Comparison of ENCODE assay signal across 27 mouse cellular contexts in genomic region chr10:40500723-40501245, GRCm38 (mm10).
DNase-seq lines count a peak whose midpoint lies in the region; TF ChIP-seq lines count a peak whose summit lies in the region.
"Had no signal": no experiment of that assay in that cellular context is flagged by ENCODE, and none has a peak within 500 bp of the region (broad histone marks: within the 10 kb centered on the region; RNA-seq: fewer than 3 reads in every experiment).

No protein-coding gene starts in this region.

- H3K27me3 ChIP-seq in ES-Bruce4 (ENCODE audit: control insufficient read depth, insufficient read depth, low read length, poor library complexity, severe bottlenecking) = no peaks in the 10 kb centered on the region
- H3K27me3 ChIP-seq: forebrain, embryonic 13.5 days; heart, embryonic 15.5 days; hindbrain, embryonic 12.5 days; midbrain, embryonic 15.5 days; neural tube, embryonic 12.5 days had no signal

- no peak for TF ChIP-seq CTCF in layer of hippocampus, adult 2 months (conservative IDR thresholded peaks at IDR 0.05)
- TF ChIP-seq CTCF in ES-Bruce4 (IDR thresholded peaks at IDR 0.05; ENCODE audit: low read depth, low read length) = no peak
- no peak for TF ChIP-seq CTCF in bone marrow macrophage, adult 2 months (IDR thresholded peaks at IDR 0.05; ENCODE audit: low read depth, low read length)

- 0 out of 2 replicates have a peak, but pooled peaks have one; percentile 5 for TF ChIP-seq EP300 in ES-Bruce4 (IDR thresholded peaks at IDR 0.05; ENCODE audit: insufficient read depth, low read depth, low read length)

- H3K27ac ChIP-seq in layer of hippocampus, adult 2 months = peak overlapping the region; percentile 96
- no peak overlapping the region for H3K27ac ChIP-seq in ES-Bruce4 (ENCODE audit: insufficient read depth, low read length)
- peak overlapping the region; percentile 99; the same call in 1 of the 2 replicates for H3K27ac ChIP-seq in bone marrow macrophage, adult 2 months (ENCODE audit: insufficient read depth, low read depth, low read length)
- H3K27ac ChIP-seq: forebrain, embryonic 13.5 days; heart, embryonic 15.5 days; hindbrain, embryonic 12.5 days; liver, embryonic 14.5 days; neural tube, embryonic 12.5 days had no signal

- TF ChIP-seq POLR2A in ES-Bruce4 (IDR thresholded peaks at IDR 0.05; ENCODE audit: insufficient read depth, low read length) = no peak
- TF ChIP-seq POLR2A in bone marrow macrophage, adult 2 months (IDR thresholded peaks at IDR 0.05; ENCODE audit: borderline replicate concordance, low read depth, low read length) = no peak

- H3K9me3 ChIP-seq in ES-Bruce4 (replicated peaks; ENCODE audit: control insufficient read depth, insufficient read depth, low read length, poor library complexity, severe bottlenecking) = no peaks in the 10 kb centered on the region
- H3K9me3 ChIP-seq: forebrain, embryonic 13.5 days; heart, embryonic 10.5 days; heart, embryonic 15.5 days; hindbrain, embryonic 12.5 days; midbrain, embryonic 10.5 days; midbrain, embryonic 15.5 days; neural tube, embryonic 12.5 days had no signal

- no peak overlapping the region for H3K9ac ChIP-seq in ES-Bruce4 (ENCODE audit: low read depth, poor library complexity, severe bottlenecking)
- H3K9ac ChIP-seq: forebrain, embryonic 13.5 days; heart, embryonic 15.5 days; hindbrain, embryonic 12.5 days; liver, embryonic 14.5 days; midbrain, embryonic 15.5 days; neural tube, embryonic 12.5 days had no signal

- no peaks in the 10 kb centered on the region for H3K36me3 ChIP-seq in ES-Bruce4 (ENCODE audit: control insufficient read depth, insufficient read depth, low read length, poor library complexity, severe bottlenecking)
- H3K36me3 ChIP-seq: heart, embryonic 10.5 days; heart, embryonic 15.5 days; hindbrain, embryonic 12.5 days; midbrain, embryonic 10.5 days; midbrain, embryonic 15.5 days; neural tube, embryonic 12.5 days had no signal

- peak; percentile 30 for DNase-seq in adrenal gland, adult 2 months
- no peak for DNase-seq in adrenal gland, adult (ENCODE audit: inconsistent age in 2 of 2, low spot score in 1 of 2)
- DNase-seq in layer of hippocampus, adult 2 months (ENCODE audit: low spot score in 2 of 2) = no peak
- no peak for DNase-seq in layer of hippocampus, adult 9-11 months
- DNase-seq in cerebellum, adult 18-20 months = no peak
- DNase-seq in layer of hippocampus, adult 8-10 months (ENCODE audit: low spot score in 2 of 2) = no peak
- DNase-seq: cerebellum, adult 2 months; cerebellum, postnatal 14 days; gastrocnemius, postnatal 14 days; heart, adult 11 months; kidney, adult 9 months; kidney, postnatal 25 days; layer of hippocampus, postnatal 36 days; liver; lung, adult 2 months; lung, postnatal 10 days; thymus, adult 2 months had no signal

- H3K4me3 ChIP-seq in layer of hippocampus, adult 2 months = no peak overlapping the region
- H3K4me3 ChIP-seq in ES-Bruce4 (ENCODE audit: low read depth, low read length) = no peak overlapping the region
- H3K4me3 ChIP-seq in bone marrow macrophage, adult 2 months (ENCODE audit: insufficient read depth, low read length) = no peak overlapping the region
- H3K4me3 ChIP-seq: forebrain, embryonic 13.5 days; heart, embryonic 10.5 days; heart, embryonic 15.5 days; hindbrain, embryonic 12.5 days; midbrain, embryonic 10.5 days; midbrain, embryonic 15.5 days; neural tube, embryonic 12.5 days had no signal

- peaks cover 3% of the 10 kb centered on the region for H3K4me1 ChIP-seq in ES-Bruce4 (ENCODE audit: control insufficient read depth, insufficient read depth, low read length)
- H3K4me1 ChIP-seq in bone marrow macrophage, adult 2 months (ENCODE audit: control insufficient read depth, insufficient read depth, low read length) = peaks cover 24% of the 10 kb centered on the region
